ENCODE assay signal across 15 mouse cellular contexts in genomic region chr3:121645447-121645846, GRCm38 (mm10). TPM values are rescaled to one million over a fixed set of nuclear protein-coding genes. Genes with fewer than 3 reads are reported as not detected.
DNase-seq lines count a peak whose midpoint lies in the region; ATAC-seq and TF ChIP-seq lines count a peak whose summit lies in the region.
"Had no signal": no experiment of that assay in that cellular context is flagged by ENCODE, and none has a peak within 500 bp of the region (broad histone marks: within the 10 kb centered on the region; RNA-seq: fewer than 3 reads in every experiment).

No protein-coding gene starts in this region.

- TF ChIP-seq POLR2A in testis, adult 2 months (IDR thresholded peaks at IDR 0.05; ENCODE audit: control insufficient read depth, low read depth, low read length): no peak

- H3K9me3 ChIP-seq in forebrain, embryonic 10.5 days: no peaks in the 10 kb centered on the region
- H3K9me3 ChIP-seq in forebrain, embryonic 13.5 days (replicated peaks): no peaks in the 10 kb centered on the region
- no peaks in the 10 kb centered on the region for H3K9me3 ChIP-seq in lung, embryonic 16.5 days (ENCODE audit: control insufficient read depth, low read length)
- H3K9me3 ChIP-seq: limb, embryonic 12.5 days had no signal

- no peak for TF ChIP-seq CTCF in testis, adult 2 months (IDR thresholded peaks at IDR 0.05; ENCODE audit: control insufficient read depth, insufficient read depth, insufficient replicate concordance, low read depth, low read length)

- no peak for ATAC-seq in forebrain, embryonic 13.5 days
- ATAC-seq in lung, embryonic 16.5 days (ENCODE audit: low read depth): peak; percentile 67
- no peak for ATAC-seq in megakaryocyte progenitor cell, adult 5-6 weeks (replicated peaks; ENCODE audit: poor library complexity)

- H3K36me3 ChIP-seq in forebrain, embryonic 10.5 days (replicated peaks): no peaks in the 10 kb centered on the region
- no peaks in the 10 kb centered on the region for H3K36me3 ChIP-seq in forebrain, embryonic 13.5 days (ENCODE audit: poor library complexity, severe bottlenecking)
- no peaks in the 10 kb centered on the region for H3K36me3 ChIP-seq in testis, adult 2 months (ENCODE audit: control insufficient read depth, insufficient read depth, low read length)
- no peaks in the 10 kb centered on the region for H3K36me3 ChIP-seq in lung, embryonic 16.5 days (ENCODE audit: control insufficient read depth, insufficient read depth, low read length)
- H3K36me3 ChIP-seq: limb, embryonic 12.5 days had no signal

- WGBS in forebrain, embryonic 10.5 days: 67% methylated on average over 7 of the region's 7 CpGs
- WGBS in forebrain, embryonic 13.5 days: 67% methylated on average over 7 of the region's 7 CpGs
- 46% methylated on average over 7 of the region's 7 CpGs for WGBS in lung, embryonic 16.5 days

- DNase-seq in forebrain, embryonic 10.5 days (ENCODE audit: extremely low spot score, low spot score): no peak
- no peak for DNase-seq in testis, postnatal 14 days (ENCODE audit: low spot score)
- DNase-seq in yolk sac, embryonic 10.5 days (ENCODE audit: low spot score): peak; percentile 62
- no peak for DNase-seq in c-Kit-positive CD71-positive TER-119-positive erythroid progenitor cells, embryonic 14.5 days (ENCODE audit: low spot score)
- DNase-seq: B cell, adult 2 months; cerebellum, postnatal 10 days had no signal

- H3K27me3 ChIP-seq in forebrain, embryonic 10.5 days (ENCODE audit: poor library complexity, severe bottlenecking): no peaks in the 10 kb centered on the region; the same call in 1 of the 2 replicates
- H3K27me3 ChIP-seq in forebrain, embryonic 13.5 days: no peaks in the 10 kb centered on the region
- no peaks in the 10 kb centered on the region for H3K27me3 ChIP-seq in testis, adult 2 months (ENCODE audit: control insufficient read depth, insufficient read depth, low read length)
- H3K27me3 ChIP-seq in lung, embryonic 16.5 days (ENCODE audit: control insufficient read depth, insufficient read depth, low read depth, low read length): no peaks in the 10 kb centered on the region
- H3K27me3 ChIP-seq: limb, embryonic 12.5 days had no signal

- H3K4me2 ChIP-seq in forebrain, embryonic 13.5 days: no peak overlapping the region
- H3K4me2 ChIP-seq in lung, embryonic 16.5 days (ENCODE audit: low read depth, low read length): no peak overlapping the region
- H3K4me2 ChIP-seq: limb, embryonic 12.5 days had no signal

- peak overlapping the region; percentile 69 for H3K27ac ChIP-seq in forebrain, embryonic 10.5 days
- H3K27ac ChIP-seq in forebrain, embryonic 13.5 days: no peak overlapping the region
- peak overlapping the region; percentile 21; the same call in 1 of the 2 replicates for H3K27ac ChIP-seq in testis, adult 2 months (ENCODE audit: control insufficient read depth, insufficient read depth, low read depth, low read length)
- no peak overlapping the region for H3K27ac ChIP-seq in lung, embryonic 16.5 days (ENCODE audit: low read length)
- H3K27ac ChIP-seq: limb, embryonic 12.5 days had no signal

- no peak overlapping the region for H3K4me3 ChIP-seq in forebrain, embryonic 10.5 days
- no peak overlapping the region for H3K4me3 ChIP-seq in forebrain, embryonic 13.5 days
- H3K4me3 ChIP-seq in testis, adult 2 months (ENCODE audit: control insufficient read depth, low read depth, low read length): no peak overlapping the region
- no peak overlapping the region for H3K4me3 ChIP-seq in lung, embryonic 16.5 days (ENCODE audit: low read length)
- H3K4me3 ChIP-seq: limb, embryonic 12.5 days had no signal

- H3K9ac ChIP-seq in forebrain, embryonic 13.5 days: no peak overlapping the region
- H3K9ac ChIP-seq in lung, embryonic 16.5 days (ENCODE audit: low read length): no peak overlapping the region
- H3K9ac ChIP-seq: limb, embryonic 12.5 days had no signal

- H3K4me1 ChIP-seq in forebrain, embryonic 10.5 days: peaks cover 27% of the 10 kb centered on the region
- H3K4me1 ChIP-seq in forebrain, embryonic 13.5 days: no peaks in the 10 kb centered on the region
- H3K4me1 ChIP-seq in testis, adult 2 months (ENCODE audit: control insufficient read depth, insufficient read depth, low read length): no peaks in the 10 kb centered on the region
- H3K4me1 ChIP-seq in lung, embryonic 16.5 days (replicated peaks; ENCODE audit: control insufficient read depth, insufficient read depth, low read length): peaks cover 25% of the 10 kb centered on the region

RNA-seq across cellular contexts. Expression of gene 4930432M17Rik, which starts 25.1 kb away (rescaled TPM):
- polyA plus RNA-seq in forebrain, embryonic 10.5 days (2016; fragmentation: Nextera tagmentation; extraction: Ambion mirVana): not detected in 2 replicates
- polyA plus RNA-seq in forebrain, embryonic 13.5 days (2015; fragmentation: Nextera tagmentation; extraction: Ambion mirVana): not detected in 2 replicates
- not detected in 2 replicates for polyA plus RNA-seq in testis, adult 2 months (2012; rRNA removed)
- polyA plus RNA-seq in lung, embryonic 16.5 days (2015; fragmentation: Nextera tagmentation; extraction: Ambion mirVana): not detected in 2 replicates
- not detected in 2 replicates for total RNA-seq in megakaryocyte progenitor cell, adult 5-6 weeks (2015)
- not detected in 2 replicates for total RNA-seq in megakaryocyte progenitor cell, adult 5-6 weeks (2017)
- total RNA-seq: gastrocnemius, adult 8-10 months; heart, postnatal 25 days; megakaryocyte-erythroid progenitor cell, adult 5-6 weeks; neutrophil, adult 5-6 weeks had no signal
- polyA plus RNA-seq: limb, embryonic 12.5 days had no signal

Comparison
In these comparisons a context has a peak if more than half of its experiments do, and no peak if none do; other contexts are left out.
1. H3K27ac ChIP-seq: peak in forebrain, embryonic 10.5 days (single experiment) and testis, adult 2 months (single experiment); none in forebrain, embryonic 13.5 days (single experiment) and lung, embryonic 16.5 days (single experiment).